In the genomic region with DNA sequence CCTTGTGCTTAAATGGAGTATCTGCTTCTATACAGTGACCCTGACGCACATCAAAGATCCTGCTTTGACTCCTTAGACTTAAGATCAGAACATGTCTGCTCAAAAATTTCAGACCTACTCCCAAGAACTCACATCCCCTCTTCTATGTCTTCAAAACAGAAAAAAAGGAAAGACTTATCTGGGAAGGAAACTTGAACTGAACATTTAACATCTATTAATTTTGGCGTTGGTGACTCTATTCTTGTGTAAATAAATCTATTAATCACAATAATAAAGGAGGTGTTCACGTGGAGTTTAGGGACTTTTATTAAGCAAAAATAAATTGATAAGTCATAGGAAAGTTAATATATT, we compare ENCODE assay signal across 9 mouse cellular contexts. TPM values are rescaled to one million over a fixed set of nuclear protein-coding genes. Genes with fewer than 3 reads are reported as not detected.
DNase-seq lines count a peak whose midpoint lies in the region; ATAC-seq and TF ChIP-seq lines count a peak whose summit lies in the region.
"Had no signal": no experiment of that assay in that cellular context is flagged by ENCODE, and none has a peak within 500 bp of the region (broad histone marks: within the 10 kb centered on the region; RNA-seq: fewer than 3 reads in every experiment).

No protein-coding gene starts in this region.

- ATAC-seq in kidney, embryonic 16.5 days (ENCODE audit: low FRiP score, low TSS enrichment) = no peak
- ATAC-seq in hindbrain, postnatal 0 days = no peak
- ATAC-seq in midbrain, postnatal 0 days (ENCODE audit: low FRiP score) = no peak

- H3K27ac ChIP-seq in kidney, embryonic 16.5 days (ENCODE audit: low read length) = peak overlapping the region; percentile 97
- H3K27ac ChIP-seq in embryonic facial prominence, embryonic 10.5 days (replicated peaks) = peak overlapping the region; percentile 98
- H3K27ac ChIP-seq in hindbrain, postnatal 0 days = peak overlapping the region; percentile 97
- peak overlapping the region; percentile 89 for H3K27ac ChIP-seq in midbrain, postnatal 0 days (ENCODE audit: low read depth, low read length)

- H3K9me3 ChIP-seq in kidney, embryonic 16.5 days (ENCODE audit: low read length) = no peaks in the 10 kb centered on the region
- H3K9me3 ChIP-seq in embryonic facial prominence, embryonic 10.5 days = no peaks in the 10 kb centered on the region
- no peaks in the 10 kb centered on the region for H3K9me3 ChIP-seq in hindbrain, postnatal 0 days (ENCODE audit: low read length)
- H3K9me3 ChIP-seq in midbrain, postnatal 0 days (ENCODE audit: low read length) = no peaks in the 10 kb centered on the region

- no peak for TF ChIP-seq CTCF in hindbrain, postnatal 0 days (IDR thresholded peaks at IDR 0.05; ENCODE audit: low read depth)
- TF ChIP-seq CTCF in midbrain, postnatal 0 days (IDR thresholded peaks at IDR 0.05) = no peak

- WGBS in kidney, embryonic 16.5 days = 24% methylated on average over 3 of the region's 3 CpGs
- WGBS in embryonic facial prominence, embryonic 10.5 days = 38% methylated on average over 3 of the region's 3 CpGs
- WGBS in hindbrain, postnatal 0 days = 23% methylated on average over 3 of the region's 3 CpGs
- 26% methylated on average over 3 of the region's 3 CpGs for WGBS in midbrain, postnatal 0 days

- H3K36me3 ChIP-seq in kidney, embryonic 16.5 days (ENCODE audit: insufficient read depth, low read length) = peaks cover 17% of the 10 kb centered on the region
- H3K36me3 ChIP-seq in embryonic facial prominence, embryonic 10.5 days (replicated peaks) = peaks cover 27% of the 10 kb centered on the region
- H3K36me3 ChIP-seq in hindbrain, postnatal 0 days (ENCODE audit: insufficient read depth, low read length) = peaks cover 5% of the 10 kb centered on the region; the same call in 1 of the 2 replicates
- H3K36me3 ChIP-seq in midbrain, postnatal 0 days (ENCODE audit: insufficient read depth, low read length) = peaks cover 6% of the 10 kb centered on the region

- peak overlapping the region; percentile 82 for H3K4me2 ChIP-seq in kidney, embryonic 16.5 days (replicated peaks; ENCODE audit: low read depth, low read length)
- H3K4me2 ChIP-seq in hindbrain, postnatal 0 days (ENCODE audit: low read depth, low read length) = peak overlapping the region; percentile 83
- peak overlapping the region; percentile 74 for H3K4me2 ChIP-seq in midbrain, postnatal 0 days (ENCODE audit: low read depth, low read length, poor library complexity, severe bottlenecking)

- peak overlapping the region; percentile 77 for H3K4me3 ChIP-seq in kidney, embryonic 16.5 days (ENCODE audit: low read length)
- peak overlapping the region; percentile 77 for H3K4me3 ChIP-seq in embryonic facial prominence, embryonic 10.5 days
- H3K4me3 ChIP-seq in hindbrain, postnatal 0 days (ENCODE audit: low read length) = peak overlapping the region; percentile 72
- peak overlapping the region; percentile 68 for H3K4me3 ChIP-seq in midbrain, postnatal 0 days (ENCODE audit: low read depth, low read length)

- peaks cover 11% of the 10 kb centered on the region for H3K4me1 ChIP-seq in kidney, embryonic 16.5 days (ENCODE audit: insufficient read depth, low read length)
- H3K4me1 ChIP-seq in embryonic facial prominence, embryonic 10.5 days = peaks cover 34% of the 10 kb centered on the region
- H3K4me1 ChIP-seq in hindbrain, postnatal 0 days (ENCODE audit: insufficient read depth, low read length) = peaks cover 8% of the 10 kb centered on the region
- H3K4me1 ChIP-seq in midbrain, postnatal 0 days (ENCODE audit: insufficient read depth, low read length) = peaks cover 2% of the 10 kb centered on the region; the same call in 1 of the 2 replicates

- no peaks in the 10 kb centered on the region for H3K27me3 ChIP-seq in kidney, embryonic 16.5 days (ENCODE audit: insufficient read depth, low read length)
- H3K27me3 ChIP-seq in embryonic facial prominence, embryonic 10.5 days (replicated peaks; ENCODE audit: low read depth, poor library complexity, severe bottlenecking) = no peaks in the 10 kb centered on the region; the same call in 1 of the 2 replicates
- no peaks in the 10 kb centered on the region for H3K27me3 ChIP-seq in hindbrain, postnatal 0 days (ENCODE audit: insufficient read depth, low read length)
- no peaks in the 10 kb centered on the region for H3K27me3 ChIP-seq in midbrain, postnatal 0 days (ENCODE audit: insufficient read depth, low read length)

- no peak for DNase-seq in kidney, adult 8-10 months
- DNase-seq in embryonic facial prominence, embryonic 10.5 days (ENCODE audit: low spot score) = no peak
- DNase-seq in hindbrain, postnatal 0 days (ENCODE audit: low spot score) = no peak
- no peak for DNase-seq in midbrain, postnatal 0 days (ENCODE audit: low spot score)
- DNase-seq in gastrocnemius, adult 18-20 months (ENCODE audit: low spot score) = no peak
- no peak for DNase-seq in retina, embryonic 14.5 days (ENCODE audit: low spot score)
- no peak for DNase-seq in kidney, adult 9 months

- peak overlapping the region; percentile 96 for H3K9ac ChIP-seq in kidney, embryonic 16.5 days (replicated peaks; ENCODE audit: low read length)
- H3K9ac ChIP-seq in hindbrain, postnatal 0 days (replicated peaks; ENCODE audit: low read length) = peak overlapping the region; percentile 91
- peak overlapping the region; percentile 90 for H3K9ac ChIP-seq in midbrain, postnatal 0 days (replicated peaks; ENCODE audit: low read length, poor library complexity, severe bottlenecking)

RNA-seq across cellular contexts. Expression of a gene that starts 0.7 kb away (rescaled TPM):
- polyA plus RNA-seq in kidney, embryonic 16.5 days (2015; fragmentation: Nextera tagmentation; extraction: Ambion mirVana) = 94.3 and 102 TPM in 2 replicates
- 139 and 143 TPM in 2 replicates for polyA plus RNA-seq in embryonic facial prominence, embryonic 10.5 days (2016; fragmentation: Nextera tagmentation; extraction: Ambion mirVana)
- total RNA-seq in hindbrain, postnatal 0 days (2014; rRNA removed) = 47.0 and 51.2 TPM in 2 replicates
- 131 and 134 TPM in 2 replicates for polyA plus RNA-seq in hindbrain, postnatal 0 days (2015; fragmentation: Nextera tagmentation; extraction: Ambion mirVana)
- total RNA-seq in midbrain, postnatal 0 days (2014; rRNA removed) = 50.4 and 54.8 TPM in 2 replicates
- 147 and 148 TPM in 2 replicates for polyA plus RNA-seq in midbrain, postnatal 0 days (2015; fragmentation: Nextera tagmentation; extraction: Ambion mirVana)
- total RNA-seq in gastrocnemius, adult 18-20 months (2021) = 10 to 100 TPM; 16.4 to 18.1 TPM

RNA-seq across cellular contexts. Expression of a gene that starts 2.2 kb away (rescaled TPM):
- polyA plus RNA-seq in kidney, embryonic 16.5 days (2015; fragmentation: Nextera tagmentation; extraction: Ambion mirVana) = 0.32 and 0.41 TPM in 2 replicates
- polyA plus RNA-seq in embryonic facial prominence, embryonic 10.5 days (2016; fragmentation: Nextera tagmentation; extraction: Ambion mirVana) = 0.35 and 0.39 TPM in 2 replicates
- total RNA-seq in hindbrain, postnatal 0 days (2014; rRNA removed) = 0.16 and 0.43 TPM in 2 replicates
- 0.24 and 0.32 TPM in 2 replicates for polyA plus RNA-seq in hindbrain, postnatal 0 days (2015; fragmentation: Nextera tagmentation; extraction: Ambion mirVana)
- total RNA-seq in midbrain, postnatal 0 days (2014; rRNA removed) = 0.33 TPM in 1 of 2 replicates, not detected in the other
- 0.33 and 0.39 TPM in 2 replicates for polyA plus RNA-seq in midbrain, postnatal 0 days (2015; fragmentation: Nextera tagmentation; extraction: Ambion mirVana)
- under 1 TPM in 1 of 2 experiments, not detected in 1; 0.19 TPM for total RNA-seq in gastrocnemius, adult 18-20 months (2021)
- total RNA-seq: hematopoietic stem cell, adult 5-6 weeks had no signal

RNA-seq across cellular contexts. Expression of a gene that starts 20.2 kb away (rescaled TPM):
- 9.4 and 10.0 TPM in 2 replicates for polyA plus RNA-seq in kidney, embryonic 16.5 days (2015; fragmentation: Nextera tagmentation; extraction: Ambion mirVana)
- polyA plus RNA-seq in embryonic facial prominence, embryonic 10.5 days (2016; fragmentation: Nextera tagmentation; extraction: Ambion mirVana) = not detected in 2 replicates
- 0.36 and 1.7 TPM in 2 replicates for total RNA-seq in hindbrain, postnatal 0 days (2014; rRNA removed)
- 1.0 and 1.3 TPM in 2 replicates for polyA plus RNA-seq in hindbrain, postnatal 0 days (2015; fragmentation: Nextera tagmentation; extraction: Ambion mirVana)
- total RNA-seq in midbrain, postnatal 0 days (2014; rRNA removed) = 1.4 and 1.5 TPM in 2 replicates
- polyA plus RNA-seq in midbrain, postnatal 0 days (2015; fragmentation: Nextera tagmentation; extraction: Ambion mirVana) = 0.97 and 1.6 TPM in 2 replicates
- total RNA-seq in gastrocnemius, adult 18-20 months (2021) = 1 to 10 TPM; 3.3 to 6.8 TPM
- total RNA-seq: hematopoietic stem cell, adult 5-6 weeks had no signal
